Mouse (Mus musculus): ENCODE measurements around the gene Slc25a35. TPM values are rescaled to one million over a fixed set of nuclear protein-coding genes. Genes with fewer than 3 reads are reported as not detected.

Gene Slc25a35
- polyA plus RNA-seq, 1 experiment = 3.0 TPM

GRCm38 (mm10) chr11:69015644-69016441 lies 47.9 kb downstream of the Slc25a35 start, which contains the start of gene Ctc1:
TSS of gene Ctc1 (plus strand) at chr11:69015911.
- Histone ChIP-seq H3K27me3 (replicated peaks) (no peaks in the 10 kb centered on the region), H3K4me3 (replicated peaks) (peak within 1 kb of the TSS; percentile 96), H3K36me3 (replicated peaks; ENCODE audit: low read length) (peaks cover 2% of the 10 kb centered on the region), H3K9me3 (no peaks in the 10 kb centered on the region), H3K4me1 (peaks cover 45% of the 10 kb centered on the region)
- no peak for TF ChIP-seq FLI1 (IDR thresholded peaks at IDR 0.05; ENCODE audit: low read length)
- TF ChIP-seq GATA1 (IDR thresholded peaks at IDR 0.05; ENCODE audit: borderline replicate concordance, low read length) = no peak

- TF ChIP-seq FLI1 (IDR thresholded peaks at IDR 0.05; ENCODE audit: low read length) = no peak
- Histone ChIP-seq H3K27me3 (replicated peaks) (no peaks in the 10 kb centered on the region), H3K4me3 (replicated peaks) (peak overlapping the region; percentile 96), H3K36me3 (replicated peaks; ENCODE audit: low read length) (peaks cover 10% of the 10 kb centered on the region), H3K9me3 (no peaks in the 10 kb centered on the region), H3K4me1 (peaks cover 36% of the 10 kb centered on the region)
Observed at GRCm38 (mm10) chr11:69016755-69017154, 48.8 kb downstream of the Slc25a35 start.

GRCm38 (mm10) chr11:69020691-69021090 lies 52.8 kb downstream of the Slc25a35 start:
- H3K36me3 ChIP-seq (replicated peaks; ENCODE audit: low read length) = peaks cover 50% of the 10 kb centered on the region
- no peak overlapping the region for H3K4me3 ChIP-seq (replicated peaks)
- H3K27me3 ChIP-seq (replicated peaks) = no peaks in the 10 kb centered on the region
- peaks cover 23% of the 10 kb centered on the region for H3K4me1 ChIP-seq
- TF ChIP-seq FLI1 (IDR thresholded peaks at IDR 0.05; ENCODE audit: low read length) = no peak
- H3K9me3 ChIP-seq = no peaks in the 10 kb centered on the region

Other genes starting within 250 kb of the Slc25a35 start
- gene Ndel1, start 96.3 kb upstream of the Slc25a35 start, polyA plus RNA-seq (2012; ENCODE audit: insufficient read depth, low replicate concordance) = 38.9 and 102 TPM in 2 replicates
- not detected in 2 replicates for gene Rnf222, start 79.6 kb upstream of the Slc25a35 start, polyA plus RNA-seq (2012; ENCODE audit: insufficient read depth, low replicate concordance)
- gene Rpl26, start 66.5 kb upstream of the Slc25a35 start, polyA plus RNA-seq (2012; ENCODE audit: insufficient read depth, low replicate concordance) = 56.9 and 116 TPM in 2 replicates
- gene Odf4, start 41.0 kb upstream of the Slc25a35 start, polyA plus RNA-seq (2012; ENCODE audit: insufficient read depth, low replicate concordance) = not detected in 2 replicates
- gene Arhgef15, start 10.7 kb upstream of the Slc25a35 start, polyA plus RNA-seq (2012; ENCODE audit: insufficient read depth, low replicate concordance) = not detected in 2 replicates
- gene Rangrf, start 7.1 kb downstream of the Slc25a35 start, polyA plus RNA-seq (2012; ENCODE audit: insufficient read depth, low replicate concordance) = 3.1 and 6.1 TPM in 2 replicates
- gene Pfas, start 40.3 kb downstream of the Slc25a35 start, polyA plus RNA-seq (2012; ENCODE audit: insufficient read depth, low replicate concordance) = 1.9 and 5.5 TPM in 2 replicates
- gene Ctc1, start 47.8 kb downstream of the Slc25a35 start, polyA plus RNA-seq (2012; ENCODE audit: insufficient read depth, low replicate concordance) = 21.0 and 56.5 TPM in 2 replicates
- gene Aurkb, start 77.5 kb downstream of the Slc25a35 start, polyA plus RNA-seq (2012; ENCODE audit: insufficient read depth, low replicate concordance) = 41.3 and 65.2 TPM in 2 replicates
- gene Borcs6, start 91.6 kb downstream of the Slc25a35 start, polyA plus RNA-seq (2012; ENCODE audit: insufficient read depth, low replicate concordance) = 60.9 and 88.1 TPM in 2 replicates
- gene Tmem107, start 102.7 kb downstream of the Slc25a35 start, polyA plus RNA-seq (2012; ENCODE audit: insufficient read depth, low replicate concordance) = 40.2 and 62.0 TPM in 2 replicates
- gene Vamp2, start 120.4 kb downstream of the Slc25a35 start, polyA plus RNA-seq (2012; ENCODE audit: insufficient read depth, low replicate concordance) = 61.5 and 159 TPM in 2 replicates
- gene Per1, start 127.1 kb downstream of the Slc25a35 start, polyA plus RNA-seq (2012; ENCODE audit: insufficient read depth, low replicate concordance) = 42.3 and 83.5 TPM in 2 replicates
- 7.5 and 44.1 TPM in 2 replicates for gene Hes7, start 152.3 kb downstream of the Slc25a35 start, polyA plus RNA-seq (2012; ENCODE audit: insufficient read depth, low replicate concordance)
- gene 9130213A22Rik, start 154.5 kb downstream of the Slc25a35 start, polyA plus RNA-seq (2012; ENCODE audit: insufficient read depth, low replicate concordance) = 1.3 and 13.9 TPM in 2 replicates
- not detected in 2 replicates for gene Aloxe3, start 157.8 kb downstream of the Slc25a35 start, polyA plus RNA-seq (2012; ENCODE audit: insufficient read depth, low replicate concordance)
- gene Alox12b, start 188.9 kb downstream of the Slc25a35 start, polyA plus RNA-seq (2012; ENCODE audit: insufficient read depth, low replicate concordance) = not detected in 2 replicates
- not detected in 2 replicates for gene Alox8, start 229.7 kb downstream of the Slc25a35 start, polyA plus RNA-seq (2012; ENCODE audit: insufficient read depth, low replicate concordance)